Mouse (Mus musculus): ENCODE data around the gene 6430628N08Rik.

Gene 6430628N08Rik

DNA sequence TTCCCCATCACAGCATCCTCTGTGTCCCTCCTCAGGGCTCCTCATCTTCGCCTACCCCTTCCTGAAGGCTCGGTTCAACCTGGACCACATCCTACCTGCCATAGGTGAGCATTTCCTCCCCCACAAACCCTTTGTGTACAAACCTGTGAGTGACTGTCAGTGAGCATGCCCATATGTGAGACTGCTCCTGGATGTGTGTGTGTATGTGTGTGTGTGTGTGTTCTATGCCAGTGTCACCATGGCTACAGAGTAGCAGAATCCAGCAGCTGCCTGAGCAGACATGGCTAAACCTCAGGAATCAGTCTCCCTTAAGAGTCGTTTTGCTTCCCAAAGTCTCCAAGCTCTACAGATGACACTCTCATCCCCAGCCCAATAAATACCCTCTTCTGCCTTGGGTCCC is 4.6 kb upstream of the 6430628N08Rik start:
- no peak for DNase-seq (ENCODE audit: low read depth in 2 of 2, low spot score in 2 of 2)

DNA sequence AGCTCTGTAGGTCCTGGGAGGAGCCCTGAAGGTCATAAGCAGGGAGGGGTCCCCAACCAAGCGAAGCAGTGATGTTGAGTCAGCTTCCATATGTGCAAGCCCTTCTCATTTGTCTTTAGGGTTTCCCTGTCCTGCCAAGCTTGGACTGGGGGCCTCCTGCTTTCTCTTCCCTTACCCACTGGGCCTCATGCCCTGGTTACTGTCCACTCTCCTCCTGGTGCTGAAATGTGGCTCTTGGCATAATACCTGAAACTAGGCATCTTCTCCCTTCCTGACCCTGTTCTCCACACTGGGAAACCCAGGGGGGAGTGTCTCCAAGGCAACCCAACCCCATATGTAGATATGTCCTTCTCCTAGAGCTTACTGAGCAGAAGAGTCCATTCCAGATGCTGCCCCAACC is 3.6 kb upstream of the 6430628N08Rik start:
- no peak for DNase-seq (ENCODE audit: low read depth in 2 of 2, low spot score in 2 of 2)

DNA sequence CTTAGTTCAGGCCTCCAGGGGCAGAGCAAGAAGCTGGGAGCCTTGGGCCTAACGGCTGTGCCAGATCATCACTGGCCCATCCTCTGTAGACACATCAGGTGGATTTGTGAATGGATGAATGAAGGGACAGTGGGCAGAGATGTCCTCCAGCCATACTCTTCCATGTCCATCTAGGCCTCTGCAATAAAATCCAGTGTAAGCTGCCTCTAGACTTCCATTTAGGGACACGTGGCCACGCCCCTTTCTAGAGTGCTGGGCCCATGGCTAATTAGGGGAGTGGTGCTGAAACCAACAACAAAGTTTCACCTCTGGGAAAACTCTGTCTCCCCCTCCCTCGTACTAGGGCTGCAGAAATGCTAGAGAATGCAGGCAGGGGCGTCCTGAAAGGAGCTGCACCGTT is 399 bp upstream of the 6430628N08Rik start:
- DNase-seq (ENCODE audit: low read depth in 2 of 2, low spot score in 2 of 2): no peak

DNA sequence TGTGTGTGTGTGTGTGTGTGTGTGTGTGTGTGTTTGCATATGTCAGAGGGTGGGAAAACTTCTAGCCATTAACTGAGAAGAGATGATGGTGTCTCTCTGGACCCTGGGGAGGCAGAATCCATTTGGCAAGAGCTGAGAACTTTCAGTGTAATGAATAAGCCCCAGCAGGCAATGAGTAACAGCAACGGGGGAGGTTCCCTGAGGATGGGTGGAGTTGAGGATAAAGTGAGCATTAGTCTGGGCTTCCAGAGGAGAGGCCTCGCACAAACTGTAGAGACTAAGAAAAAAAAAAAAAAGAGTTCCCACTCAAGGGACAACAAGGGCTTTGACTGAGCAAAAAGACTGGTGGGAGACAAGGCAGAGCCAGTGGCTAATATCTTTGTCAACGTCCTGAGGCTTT is 3.8 kb downstream of the 6430628N08Rik start:
- DNase-seq (ENCODE audit: low read depth in 2 of 2, low spot score in 2 of 2): no peak

DNA sequence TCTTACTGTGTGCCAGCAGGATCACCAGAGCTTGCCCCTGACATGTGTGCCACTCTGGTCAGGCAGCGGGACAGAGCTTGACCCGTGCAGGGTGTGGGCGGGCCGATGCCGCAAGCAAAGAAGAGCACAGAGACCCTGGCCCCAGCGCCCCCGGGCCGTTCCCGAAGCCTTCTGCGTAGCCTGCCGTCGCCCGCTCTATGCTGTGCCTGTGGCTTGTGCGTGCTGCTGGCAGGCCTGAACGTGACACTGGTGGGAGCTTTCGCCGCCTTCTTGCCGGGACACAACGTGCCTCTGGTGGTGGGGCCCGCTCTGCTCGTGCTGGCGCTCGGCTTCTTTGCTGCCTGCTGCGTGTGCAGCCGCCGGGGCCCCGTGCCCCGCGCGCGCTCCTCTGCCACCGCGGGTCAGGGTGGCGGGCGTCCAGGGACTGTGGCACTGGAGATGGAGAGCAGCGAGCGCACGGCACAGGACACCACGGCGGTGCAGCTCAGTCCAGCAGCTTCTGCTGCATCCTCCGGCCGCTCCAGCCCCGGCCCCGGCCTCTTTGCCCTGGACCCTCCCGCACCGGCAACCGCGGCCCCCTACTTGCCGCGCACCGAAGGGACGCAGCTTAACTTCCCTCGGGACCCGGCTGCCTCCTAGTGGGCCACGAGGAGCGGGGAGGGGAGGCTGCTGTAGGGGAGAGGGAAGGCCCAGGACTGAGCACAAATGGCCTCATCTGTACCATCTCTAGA is 7.6 kb downstream of the 6430628N08Rik start:
- no peak for DNase-seq (ENCODE audit: low read depth in 2 of 2, low spot score in 2 of 2)

DNA sequence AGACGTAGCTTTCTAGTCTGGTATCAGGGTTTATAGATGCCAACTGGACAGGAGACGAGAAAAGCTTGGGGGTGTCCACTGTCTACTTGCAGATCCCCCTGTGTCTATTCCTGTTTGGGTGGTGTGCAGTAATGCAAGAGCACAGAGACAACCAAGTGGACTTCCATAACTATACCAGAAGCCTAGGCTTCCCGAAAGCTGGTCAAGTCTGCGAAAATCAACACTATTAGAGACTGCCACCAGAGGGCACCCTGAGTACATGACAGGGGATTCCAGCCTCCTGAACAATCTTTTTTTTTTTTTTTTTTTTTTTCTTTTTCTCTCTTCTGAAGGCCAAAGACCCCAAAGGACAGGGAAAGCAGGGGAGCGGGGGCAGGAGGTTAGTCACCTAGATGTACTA is 12.4 kb downstream of the 6430628N08Rik start:
- peak; percentile 31 to 57 for DNase-seq (ENCODE audit: low read depth in 2 of 2, low spot score in 2 of 2)

DNA sequence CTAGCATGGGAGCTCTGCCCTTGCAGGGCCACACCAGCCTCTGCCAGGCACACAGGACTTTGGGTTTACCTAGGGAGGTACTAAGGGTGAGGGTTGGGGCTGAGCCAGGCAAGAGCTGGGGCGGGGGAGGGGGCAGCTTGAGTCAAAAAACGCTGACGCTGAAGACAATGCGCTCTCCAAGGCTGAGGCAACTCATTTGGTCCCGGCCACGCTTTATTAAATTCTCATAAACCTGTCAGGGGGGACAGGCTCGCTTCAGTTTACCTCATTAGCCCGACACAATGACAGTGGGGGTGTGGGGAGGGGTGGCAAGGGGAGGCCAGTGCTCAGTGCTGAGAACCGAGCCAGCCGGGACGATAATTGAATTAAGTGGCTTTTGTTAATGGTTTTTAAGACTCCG is 13.9 kb downstream of the 6430628N08Rik start:
- no peak for DNase-seq (ENCODE audit: low read depth in 2 of 2, low spot score in 2 of 2)

DNA sequence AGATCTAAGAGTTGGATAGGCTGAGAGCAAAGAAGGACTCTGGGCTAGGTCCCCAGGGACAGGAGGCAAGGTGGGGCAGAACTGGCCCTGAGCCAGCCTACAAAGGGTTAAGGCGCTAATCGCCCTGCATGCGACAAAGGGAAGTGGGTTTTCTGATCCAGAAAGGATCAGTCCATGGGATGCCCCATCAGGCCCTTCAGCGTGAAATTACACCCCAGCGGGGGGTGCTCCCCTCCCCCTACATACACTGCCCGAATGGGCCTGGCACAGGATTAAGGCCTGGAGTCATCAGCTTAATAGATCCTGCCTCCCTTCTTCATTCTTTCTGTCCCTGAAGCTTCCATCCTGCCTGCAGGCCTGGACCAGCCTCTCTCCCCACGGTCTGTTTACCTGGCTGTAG is 15.2 kb downstream of the 6430628N08Rik start:
- DNase-seq (ENCODE audit: low read depth in 2 of 2, low spot score in 2 of 2): no peak

DNA sequence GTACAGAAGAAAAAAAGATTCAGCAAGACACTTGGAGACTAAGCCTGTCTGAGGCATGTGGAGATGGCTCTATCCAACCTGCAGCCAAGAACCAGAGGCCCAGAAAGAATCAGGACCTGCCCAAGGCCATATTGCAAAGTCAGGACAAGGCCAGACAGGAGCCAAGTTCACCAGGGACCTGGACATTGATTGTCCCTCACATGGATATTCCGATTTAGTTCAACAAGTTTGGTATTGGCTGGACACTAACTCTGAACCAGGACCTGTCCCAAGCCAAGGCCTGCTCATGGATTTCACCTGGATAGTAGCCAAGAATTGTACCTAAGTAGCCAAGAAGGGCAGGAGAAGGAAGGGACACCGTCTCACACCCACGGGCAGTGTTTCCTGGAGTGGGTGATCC is 16.3 kb downstream of the 6430628N08Rik start:
- DNase-seq (ENCODE audit: low read depth in 2 of 2, low spot score in 2 of 2): no peak

DNA sequence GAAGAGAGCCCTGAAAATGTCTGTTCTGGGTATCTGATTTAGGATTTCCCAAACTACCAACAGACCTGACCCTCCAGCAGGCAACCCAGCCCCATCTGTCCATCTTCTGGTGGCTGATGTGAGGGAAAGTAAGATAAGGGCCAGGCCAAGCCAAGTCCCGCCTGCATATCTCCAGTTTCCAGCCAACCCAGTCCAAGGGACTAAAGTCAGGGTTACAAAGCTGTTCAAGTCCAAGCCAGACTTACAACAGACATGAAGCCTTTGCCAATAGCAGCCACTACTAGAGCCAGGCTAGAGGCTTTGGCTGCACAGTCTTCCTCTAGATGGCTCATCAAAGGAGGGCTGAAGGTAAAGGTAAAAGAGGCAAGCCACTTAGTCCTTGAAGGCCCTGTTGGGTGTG is 17.5 kb downstream of the 6430628N08Rik start:
- DNase-seq (ENCODE audit: low read depth in 2 of 2, low spot score in 2 of 2): no peak

DNA sequence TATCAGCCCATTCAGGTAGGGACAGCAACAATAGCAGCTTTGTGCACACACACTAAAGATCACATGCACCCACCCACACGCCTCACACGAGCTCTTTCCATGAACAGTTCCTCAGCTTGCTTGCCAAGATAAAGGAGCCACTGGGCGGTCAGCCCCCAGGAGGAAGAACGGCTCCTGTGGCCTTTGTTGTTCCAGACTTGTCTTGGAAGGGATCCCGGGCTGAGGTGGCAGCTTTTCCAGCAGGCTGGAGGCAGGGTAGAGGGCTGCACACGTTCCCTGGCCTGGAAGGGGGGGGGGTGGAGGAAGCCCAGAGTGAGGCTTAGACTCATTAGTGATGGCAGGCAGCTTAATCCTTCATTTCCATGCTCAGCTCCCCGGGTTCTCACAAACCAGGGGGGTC is 18.2 kb downstream of the 6430628N08Rik start:
- DNase-seq (ENCODE audit: low read depth in 2 of 2, low spot score in 2 of 2): no peak

DNA sequence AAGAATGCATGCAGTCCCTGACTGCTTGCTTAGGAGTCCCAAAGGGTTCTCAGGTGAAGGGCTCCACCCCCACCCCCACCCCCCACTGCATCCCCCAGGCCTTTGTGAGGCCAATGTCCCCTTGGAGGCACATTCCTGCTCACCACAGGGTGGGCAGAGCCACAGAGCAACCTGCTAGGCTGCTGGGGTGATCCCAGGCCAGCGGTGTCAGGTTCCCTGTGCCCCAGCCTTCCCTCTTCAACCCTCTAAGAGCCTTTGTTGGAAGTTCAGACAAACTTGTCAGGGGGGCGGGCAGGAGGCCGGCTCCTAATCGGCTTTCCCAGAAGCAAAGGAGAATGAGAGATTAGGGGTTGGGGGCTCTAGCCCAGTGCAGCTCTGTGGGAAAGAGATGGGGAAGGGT is 21.1 kb downstream of the 6430628N08Rik start:
- no peak for DNase-seq (ENCODE audit: low read depth in 2 of 2, low spot score in 2 of 2)

DNA sequence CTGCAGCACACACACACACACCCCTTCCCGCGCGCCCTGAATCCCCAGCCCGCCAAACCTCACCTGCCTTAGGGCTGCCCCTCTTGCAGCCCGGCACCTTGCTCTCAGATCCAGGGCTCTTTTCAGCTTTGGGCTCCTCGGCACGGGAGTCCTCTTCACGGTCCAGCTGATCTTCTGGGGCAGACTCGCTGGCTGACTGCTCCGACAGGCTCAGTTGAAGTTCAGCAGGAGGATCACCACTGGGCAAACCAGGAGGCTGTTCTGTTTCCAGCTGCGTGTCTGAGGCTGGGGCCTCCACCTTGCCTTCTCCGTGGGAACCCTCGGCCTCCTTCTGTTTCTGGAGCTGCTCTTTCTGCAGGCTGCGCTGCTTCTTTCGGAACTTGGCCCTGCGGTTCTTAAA is 29.4 kb downstream of the 6430628N08Rik start:
- no peak for DNase-seq (ENCODE audit: low read depth in 2 of 2, low spot score in 2 of 2)

DNA sequence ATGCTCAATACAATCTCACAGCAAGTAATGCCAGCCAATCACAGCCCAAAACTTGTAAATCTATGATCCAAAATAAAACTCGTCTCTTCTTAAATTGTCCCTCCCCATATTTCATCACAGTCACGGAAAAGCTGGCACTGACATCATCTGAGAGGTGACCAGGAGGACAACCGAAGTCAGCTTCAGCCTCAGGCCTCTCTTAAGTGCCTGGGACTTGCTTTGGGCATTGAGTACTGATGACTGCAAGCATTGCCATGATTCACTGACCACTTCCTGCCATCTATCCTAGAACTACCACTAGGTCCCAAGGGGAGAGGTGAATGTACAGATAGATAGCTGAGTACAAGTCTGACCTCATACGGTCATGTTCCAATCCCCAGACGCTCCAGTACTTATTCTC is 32.2 kb downstream of the 6430628N08Rik start:
- DNase-seq (ENCODE audit: low read depth in 2 of 2, low spot score in 2 of 2): no peak

DNA sequence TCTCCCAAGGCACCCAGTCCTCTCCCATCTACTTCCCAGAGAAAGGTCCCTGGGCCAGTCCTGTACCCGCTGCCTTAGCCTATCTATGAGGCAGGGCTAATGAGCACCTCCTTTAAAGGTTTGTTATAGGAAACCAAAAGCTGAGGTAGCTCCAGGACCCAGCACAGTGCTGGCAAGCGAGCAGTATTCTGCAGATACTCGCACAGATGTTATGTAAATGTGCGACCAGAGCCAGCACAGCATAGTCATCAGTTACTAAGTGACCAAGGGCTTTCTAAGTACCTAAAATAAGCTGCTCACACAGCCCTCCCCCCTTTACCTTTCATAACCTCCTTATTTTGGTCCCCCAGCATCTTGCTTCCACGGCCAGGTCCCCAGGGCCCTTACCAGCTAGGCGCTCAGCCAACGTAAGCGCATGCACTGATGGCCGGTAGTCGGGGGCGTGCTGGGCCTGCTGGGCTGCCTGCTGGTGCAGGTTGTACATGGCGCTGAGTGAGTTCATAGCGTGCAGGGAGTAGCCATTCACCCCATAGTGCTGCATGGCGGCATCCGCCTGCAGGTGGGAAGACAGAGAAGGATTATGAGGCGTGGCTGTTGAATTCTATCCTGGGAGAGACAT is 32.9 kb downstream of the 6430628N08Rik start:
- DNase-seq (ENCODE audit: low read depth in 2 of 2, low spot score in 2 of 2): no peak

DNA sequence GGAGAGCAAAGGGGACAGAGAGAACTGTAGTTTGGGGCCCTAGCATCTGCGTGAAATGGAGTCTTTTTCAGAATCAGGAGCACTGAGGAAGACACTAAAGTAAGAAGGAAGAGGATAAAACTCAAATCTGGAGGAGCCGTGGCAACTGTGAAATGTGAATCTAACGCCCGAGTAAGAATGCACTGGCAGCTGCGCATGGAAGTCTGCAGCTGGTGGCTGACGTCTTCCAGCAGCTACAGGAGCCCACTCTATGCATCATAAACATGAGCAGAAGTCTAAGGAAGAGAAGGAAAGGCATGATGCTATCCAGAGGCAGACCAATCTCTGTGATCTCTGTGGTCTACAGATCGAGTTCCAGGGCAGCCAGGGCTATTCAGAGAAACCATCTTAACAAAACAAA is 37.2 kb downstream of the 6430628N08Rik start:
- no peak for DNase-seq (ENCODE audit: low read depth in 2 of 2, low spot score in 2 of 2)

DNA sequence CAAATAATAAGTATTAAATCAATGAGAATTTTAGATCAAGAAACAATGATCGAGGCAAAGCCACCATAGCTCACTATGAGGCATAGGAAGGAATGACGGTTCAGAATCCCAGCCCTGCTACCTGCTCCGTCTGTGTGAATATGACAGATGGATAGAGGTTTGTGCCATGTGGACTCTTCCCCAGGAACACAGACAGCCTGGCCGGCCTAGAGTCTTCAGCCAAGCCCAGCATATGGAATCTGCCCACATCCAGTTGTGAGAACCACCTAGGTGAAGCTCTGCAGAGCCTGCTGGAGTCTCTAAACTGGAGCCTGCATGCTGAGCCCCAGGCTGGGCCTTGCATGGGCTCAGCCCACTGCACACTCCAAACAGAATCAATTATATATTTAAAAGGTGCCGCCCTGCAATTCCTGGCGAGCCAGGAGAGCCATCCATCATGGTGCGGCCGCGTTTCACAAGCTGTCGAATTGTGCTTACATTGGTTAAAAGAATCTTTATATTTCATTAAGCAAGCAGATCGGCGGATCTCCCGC is 41.2 kb downstream of the 6430628N08Rik start:
- DNase-seq (ENCODE audit: low read depth in 2 of 2, low spot score in 2 of 2): no peak

DNA sequence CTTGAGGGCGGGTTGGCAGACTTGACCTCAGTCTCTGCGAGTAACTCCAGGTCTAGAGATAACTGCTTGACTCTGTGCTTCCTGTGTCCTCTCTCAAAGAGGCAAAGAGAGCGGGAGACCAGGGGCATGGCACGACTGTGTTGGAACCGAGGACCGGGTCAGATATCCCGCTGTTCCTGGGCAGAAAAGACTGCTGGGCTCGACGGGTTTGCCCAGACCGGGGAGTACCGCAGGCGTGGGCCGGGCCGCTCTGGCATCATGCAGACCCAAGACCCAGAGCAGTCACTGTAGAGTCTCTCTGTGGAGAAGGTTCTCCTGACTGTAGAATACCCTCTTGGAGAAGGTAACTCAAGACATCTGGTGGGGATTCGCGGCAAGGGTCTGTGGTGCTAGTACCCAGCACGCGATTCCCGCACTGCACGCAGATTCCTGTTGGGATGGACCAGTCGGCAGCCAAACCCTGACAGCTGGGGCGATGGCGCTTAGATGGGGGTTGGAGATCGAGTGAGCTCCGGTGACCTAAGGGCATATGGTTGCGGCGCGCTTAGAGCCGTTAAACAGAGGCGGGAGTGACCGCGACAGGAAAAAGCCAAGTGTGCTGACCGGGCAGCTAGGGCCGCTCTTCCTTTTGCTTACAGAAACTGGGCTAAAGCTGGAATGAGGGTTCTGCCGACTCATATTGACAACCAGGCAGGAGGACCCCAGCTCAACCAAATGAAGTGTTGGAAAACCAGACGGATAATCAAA is 45.5 kb downstream of the 6430628N08Rik start:
- DNase-seq (ENCODE audit: low read depth in 2 of 2, low spot score in 2 of 2): no peak

DNA sequence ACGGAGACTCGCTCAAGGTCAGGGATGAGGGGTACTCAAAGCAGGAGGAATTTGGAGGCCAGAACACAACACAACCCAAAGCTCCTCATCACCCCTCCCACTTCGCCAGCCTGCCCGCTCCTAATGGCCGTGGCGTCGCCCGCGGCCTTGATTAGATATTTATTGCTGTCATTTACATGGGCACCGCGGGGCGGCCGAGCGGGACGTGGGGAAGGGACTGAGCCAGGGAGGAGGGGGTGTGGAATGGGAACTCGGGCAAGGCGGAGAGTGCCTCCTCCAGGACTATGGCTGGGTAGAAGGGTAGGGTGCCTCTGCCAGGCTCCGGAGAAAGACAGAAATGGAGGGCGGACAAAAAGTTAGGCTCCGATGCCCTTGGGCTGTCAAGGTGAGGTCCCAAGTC is 46.2 kb downstream of the 6430628N08Rik start:
- no peak for DNase-seq (ENCODE audit: low read depth in 2 of 2, low spot score in 2 of 2)

DNA sequence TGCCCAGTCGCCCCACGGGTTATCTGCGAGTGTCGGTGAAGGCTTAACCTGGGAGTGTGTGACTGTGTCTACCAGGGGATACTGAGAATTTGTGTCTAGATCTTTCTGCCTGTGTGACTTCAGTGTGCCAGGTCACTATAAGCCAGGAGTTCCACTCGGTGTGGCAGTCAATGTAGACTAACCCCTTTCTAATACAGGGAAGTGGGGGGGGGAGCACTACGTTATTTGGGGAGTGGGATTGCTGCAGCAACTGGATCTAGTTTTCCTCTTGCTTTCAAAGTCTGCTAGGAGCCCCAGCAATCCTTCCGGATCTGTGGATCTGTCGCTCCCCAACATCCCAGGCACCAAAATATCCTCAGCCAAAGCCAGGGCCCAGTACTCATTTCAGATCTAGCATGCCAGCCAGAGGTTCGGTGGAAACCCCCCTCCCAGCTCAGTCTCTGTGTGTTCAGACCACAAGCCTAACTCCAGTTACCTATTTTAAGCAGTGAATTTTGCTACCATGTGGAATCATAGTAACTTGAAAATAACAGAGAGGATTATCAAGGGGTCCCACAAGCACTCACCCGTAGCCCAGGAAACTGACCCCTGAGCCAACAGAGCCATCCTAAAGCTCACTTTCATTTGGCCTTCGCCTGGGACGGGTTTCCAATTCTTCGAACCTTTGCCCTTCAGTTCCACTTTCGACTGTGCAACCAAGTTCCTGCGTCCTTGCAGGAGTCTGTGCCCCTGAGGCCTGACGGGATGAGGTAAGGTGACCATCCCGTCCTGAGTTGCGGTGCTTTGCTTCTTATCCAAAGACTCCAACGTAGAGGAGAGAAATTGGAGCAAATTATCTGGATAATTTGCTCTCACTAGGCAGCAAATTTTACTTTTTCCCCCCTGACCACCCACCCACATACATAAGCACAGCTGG is 46.9 kb downstream of the 6430628N08Rik start:
- DNase-seq (ENCODE audit: low read depth in 2 of 2, low spot score in 2 of 2): no peak
